Mouse (Mus musculus) liver, postnatal 0 days (tissue): Measurements from ENCODE around the gene Mob3c. TPM values are rescaled to one million over a fixed set of nuclear protein-coding genes. Genes with fewer than 3 reads are reported as not detected.
A peak's percentile ranks its signal among the peaks of the same experiment; 100 is the strongest.

Experiments used
- ATAC-seq: fragments of 200-750 bp; cut with Nextera tagmentation; 2 replicates; pipeline ENCODE4 v1.8.0; 2017; ENCODE audit warnings: mild to moderate bottlenecking, moderate library complexity
- DNase-seq: peaks from one replicate; pipeline ENCODE4 v3.0.0-alpha.2; 2016
- H3K27ac ChIP-seq: fragments of 300-500 bp; sonication (generic); 2 replicates; pipeline ENCODE4 v1.5.1; 2014; ENCODE audit warnings: antibody characterized with exemption, moderate library complexity, mild to moderate bottlenecking, low read depth
- H3K27me3 ChIP-seq: fragments of 300-500 bp; sonication (generic); 2 replicates; pipeline ENCODE4 v1.6.1; 2014; ENCODE audit warnings: low read length, control low read depth, mixed read lengths; ENCODE audit not compliant: insufficient read depth
- H3K36me3 ChIP-seq: fragments of 300-500 bp; sonication (generic); replicated peaks from 2 replicates; pipeline ENCODE4 v1.6.1; 2014; ENCODE audit warnings: mild to moderate bottlenecking, control low read depth, low read length, moderate library complexity, mixed read lengths; ENCODE audit not compliant: insufficient read depth
- H3K4me1 ChIP-seq: fragments of 300-500 bp; sonication (generic); 2 replicates; pipeline ENCODE4 v1.6.1; 2014; ENCODE audit warnings: antibody characterized with exemption, mild to moderate bottlenecking, control low read depth; ENCODE audit not compliant: insufficient read depth
- H3K4me2 ChIP-seq: fragments of 300-500 bp; sonication (generic); 2 replicates; pipeline ENCODE4 v1.6.1; 2014; ENCODE audit warnings: low read depth, mild to moderate bottlenecking, low read length, moderate library complexity, mixed read lengths
- H3K4me3 ChIP-seq: fragments of 300-500 bp; sonication (generic); 2 replicates; pipeline ENCODE4 v1.5.1; 2014; ENCODE audit warnings: low read depth, low read length
- H3K9ac ChIP-seq: fragments of 300-500 bp; sonication (generic); replicated peaks from 2 replicates; pipeline ENCODE4 v1.6.1; 2014; ENCODE audit warnings: mild to moderate bottlenecking, moderate library complexity
- H3K9me3 ChIP-seq: fragments of 300-500 bp; sonication (generic); 2 replicates; pipeline ENCODE4 v1.6.1; 2016; ENCODE audit warnings: mild to moderate bottlenecking, control low read depth, low read length, mixed read lengths
- CTCF ChIP-seq: sonication (generic); IDR thresholded peaks from 2 replicates; pipeline ENCODE4 v1.5.1; 2016; ENCODE audit warnings: antibody characterized with exemption, low read depth
- EP300 ChIP-seq: IDR thresholded peaks from 2 replicates; pipeline ENCODE4 v1.6.1; 2016; ENCODE audit warnings: antibody characterized with exemption, low read depth, mild to moderate bottlenecking
- WGBS: fragments of 180-500 bp; shearing (Covaris S2); extraction: QIAGEN DNeasy Blood & Tissue Kit; methylation state at CpG from one replicate; pipeline ENCODE4 v1.1.7; 2014; ENCODE audit not compliant: insufficient replicate concordance; 5-methylcytosine and 5-hydroxymethylcytosine counted together
- polyA plus RNA-seq: library from polyadenylated mRNA; unstranded; fragments of >200 nt; fragmentation: Nextera tagmentation; extraction: Ambion mirVana; gene quantifications from 2 replicates; pipeline ENCODE4 v1.2.1, GENCODE M21; 2015

The Mob3c gene
- polyA plus RNA-seq, 1 experiment from 2014 or later: 10.0 TPM

GRCm38 (mm10) chr4:115785511-115786034, 42.3 kb upstream of the Mob3c start:
- peaks cover 19% of the 10 kb centered on the region for H3K36me3 ChIP-seq
- 30% methylated on average over 7 of the region's 7 CpGs for WGBS

GRCm38 (mm10) chr4:115790864-115791263, 37.0 kb upstream of the Mob3c start:
- TF ChIP-seq EP300 (no peak), CTCF (no peak)
- Histone ChIP-seq H3K27ac (no peak overlapping the region), H3K4me2 (no peak overlapping the region), H3K9ac (no peak overlapping the region), H3K4me1 (peaks cover 3% of the 10 kb centered on the region; the same call in 1 of the 2 replicates), H3K36me3 (peaks cover 42% of the 10 kb centered on the region), H3K27me3 (no peaks in the 10 kb centered on the region), H3K4me3 (no peak overlapping the region), H3K9me3 (no peaks in the 10 kb centered on the region)
- ATAC-seq (no peak), DNase-seq (no peak)
- 76% methylated on average over 3 of the region's 3 CpGs for WGBS

More at GRCm38 (mm10) chr4:115785511-115786034, 42.3 kb upstream of the Mob3c start:
- DNase-seq: no peak
- peak overlapping the region; percentile 72 for H3K4me2 ChIP-seq
- no peaks in the 10 kb centered on the region for H3K9me3 ChIP-seq
- no peaks in the 10 kb centered on the region for H3K27me3 ChIP-seq
- ATAC-seq: peak; percentile 26; the same call in 1 of the 2 replicates
- H3K9ac ChIP-seq: peak overlapping the region; percentile 82
- H3K4me3 ChIP-seq: peak overlapping the region; percentile 76
- H3K27ac ChIP-seq: peak overlapping the region; percentile 49; the same call in 1 of the 2 replicates
- no peak for TF ChIP-seq EP300
- no peak for TF ChIP-seq CTCF
- peaks cover 11% of the 10 kb centered on the region for H3K4me1 ChIP-seq

- ATAC-seq: no peak
- 83% methylated on average over 3 of the region's 3 CpGs for WGBS
- H3K36me3 ChIP-seq: peaks cover 43% of the 10 kb centered on the region
These were observed 32.5 kb upstream of the Mob3c start for GRCm38 (mm10) chr4:115795360-115795759.

GRCm38 (mm10) chr4:115799981-115800380, 27.9 kb upstream of the Mob3c start:
- Histone ChIP-seq H3K4me1 (no peaks in the 10 kb centered on the region), H3K9me3 (no peaks in the 10 kb centered on the region), H3K27me3 (no peaks in the 10 kb centered on the region), H3K27ac (no peak overlapping the region), H3K9ac (no peak overlapping the region), H3K4me3 (no peak overlapping the region), H3K36me3 (peaks cover 38% of the 10 kb centered on the region), H3K4me2 (no peak overlapping the region)
- 81% methylated on average over 3 of the region's 3 CpGs for WGBS
- no peak for TF ChIP-seq EP300
- TF ChIP-seq CTCF: no peak
- DNase-seq (no peak), ATAC-seq (no peak)

More at GRCm38 (mm10) chr4:115795360-115795759, 32.5 kb upstream of the Mob3c start:
- no peak overlapping the region for H3K27ac ChIP-seq
- no peaks in the 10 kb centered on the region for H3K27me3 ChIP-seq
- no peak overlapping the region for H3K4me2 ChIP-seq
- H3K9me3 ChIP-seq: no peaks in the 10 kb centered on the region
- no peak for DNase-seq
- H3K9ac ChIP-seq: no peak overlapping the region
- no peak overlapping the region for H3K4me3 ChIP-seq
- TF ChIP-seq EP300 (no peak), CTCF (no peak)
- H3K4me1 ChIP-seq: no peaks in the 10 kb centered on the region

GRCm38 (mm10) chr4:115812326-115812725, 15.6 kb upstream of the Mob3c start:
- no peaks in the 10 kb centered on the region for H3K4me1 ChIP-seq
- H3K9ac ChIP-seq: no peak overlapping the region
- no peak for DNase-seq
- H3K4me3 ChIP-seq: no peak overlapping the region
- H3K27me3 ChIP-seq: no peaks in the 10 kb centered on the region
- no peaks in the 10 kb centered on the region for H3K9me3 ChIP-seq
- ATAC-seq: no peak
- no peak overlapping the region for H3K4me2 ChIP-seq
- H3K36me3 ChIP-seq: peaks cover 3% of the 10 kb centered on the region; the same call in 1 of the 2 replicates
- no peak overlapping the region for H3K27ac ChIP-seq
- no peak for TF ChIP-seq CTCF
- TF ChIP-seq EP300: no peak
- 74% methylated on average over 4 of the region's 4 CpGs for WGBS

- Histone ChIP-seq H3K9me3 (no peaks in the 10 kb centered on the region), H3K4me1 (no peaks in the 10 kb centered on the region; the same call in 1 of the 2 replicates), H3K36me3 (peaks cover 3% of the 10 kb centered on the region; the same call in 1 of the 2 replicates), H3K9ac (no peak overlapping the region), H3K27me3 (no peaks in the 10 kb centered on the region), H3K4me3 (no peak overlapping the region), H3K4me2 (no peak overlapping the region), H3K27ac (no peak overlapping the region)
- DNase-seq: no peak
- WGBS: 81% methylated on average over 5 of the region's 5 CpGs
- no peak for ATAC-seq
- TF ChIP-seq EP300 (no peak), CTCF (no peak)
These were observed 12.3 kb upstream of the Mob3c start for GRCm38 (mm10) chr4:115815606-115816005.
